Mouse (Mus musculus): ENCODE data around the gene Gpr176. TPM values are rescaled to one million over a fixed set of nuclear protein-coding genes. Genes with fewer than 3 reads are reported as not detected.
"Not testable (repeated sequence)": the region's sequence is repeated elsewhere in the genome, so short reads cannot be mapped to it uniquely, and the experiment has no call there.

Gene Gpr176
- total RNA-seq, 2 experiments from 2014 or later = 0.14 to 0.17 TPM

- intact Hi-C loops (cut with DNase I) = no loop called here
Observed at GRCm38 (mm10) chr2:118303456-118303855, 69.8 kb downstream of the Gpr176 start.

GRCm38 (mm10) chr2:118301656-118302055 lies 71.6 kb downstream of the Gpr176 start:
- DNase-seq = no peak
- intact Hi-C loops (cut with DNase I) = no loop called here

More at GRCm38 (mm10) chr2:118303456-118303855, 69.8 kb downstream of the Gpr176 start:
- no peak for DNase-seq

DNA sequence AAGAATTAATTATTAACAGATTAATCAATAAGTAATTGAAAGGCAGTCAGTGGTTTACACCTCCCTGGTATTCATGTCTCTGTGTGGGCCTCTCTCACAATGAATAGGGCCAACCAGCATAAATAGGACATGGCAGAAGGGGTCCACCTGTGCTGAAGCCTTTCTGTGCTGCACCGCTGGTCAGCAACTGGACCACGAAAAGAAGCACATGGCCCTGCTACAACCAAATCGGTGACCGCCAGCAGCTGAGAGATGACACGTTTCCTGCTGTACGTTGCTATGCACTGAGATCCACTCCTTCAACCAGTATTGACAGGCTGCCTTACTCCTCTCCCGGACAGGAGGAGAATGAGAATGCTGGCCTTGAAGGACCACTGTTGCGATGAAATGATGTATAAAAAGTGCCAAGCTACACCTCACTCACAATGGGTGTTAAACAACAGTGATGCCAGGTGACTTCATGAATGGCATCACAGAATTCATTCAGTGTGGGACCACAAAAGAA lies 72.1 kb downstream of the Gpr176 start:
- intact Hi-C loops (cut with DNase I) = no loop called here
- no peak for DNase-seq

DNA sequence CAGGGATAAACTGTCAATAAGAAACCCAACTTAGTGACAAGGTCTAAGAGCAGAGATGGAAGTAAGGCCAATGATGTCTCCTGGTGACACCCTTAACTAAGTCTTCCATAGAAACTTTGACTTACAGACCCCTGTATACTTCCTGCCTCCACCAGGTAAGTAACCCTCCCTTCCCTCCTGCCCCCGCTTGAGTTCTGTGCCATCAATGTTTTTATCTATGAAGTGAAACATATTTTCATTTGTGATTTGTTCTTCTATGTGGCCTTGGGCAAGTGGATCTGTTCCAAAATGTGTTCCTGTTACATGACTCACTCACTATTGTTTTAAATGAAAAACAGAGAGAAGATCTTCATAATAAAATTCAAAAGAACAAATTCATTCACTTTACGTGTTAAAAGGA lies 73.2 kb downstream of the Gpr176 start:
- no peak for DNase-seq
- intact Hi-C loops (cut with DNase I) = no loop called here

DNA sequence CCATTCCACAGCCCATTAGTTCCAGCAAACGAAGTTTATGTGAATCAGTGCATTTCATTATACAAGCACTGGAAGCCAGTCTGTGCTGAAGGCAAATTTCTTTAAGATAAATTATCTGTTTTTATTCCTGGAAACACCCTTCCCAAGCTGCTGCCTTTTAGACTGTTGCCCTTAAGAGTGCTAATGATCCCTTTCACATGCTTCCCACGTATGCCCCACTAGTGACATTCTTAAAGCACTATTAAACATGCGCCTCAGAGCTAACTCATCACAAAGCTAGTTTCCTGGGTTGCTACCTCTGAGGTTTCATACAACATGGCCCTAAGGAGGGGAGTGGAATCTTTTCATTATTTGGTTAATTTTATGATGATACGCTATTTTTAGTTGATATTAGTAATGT lies 74.6 kb downstream of the Gpr176 start:
- intact Hi-C loops (cut with DNase I) = no loop called here
- DNase-seq = no peak

DNA sequence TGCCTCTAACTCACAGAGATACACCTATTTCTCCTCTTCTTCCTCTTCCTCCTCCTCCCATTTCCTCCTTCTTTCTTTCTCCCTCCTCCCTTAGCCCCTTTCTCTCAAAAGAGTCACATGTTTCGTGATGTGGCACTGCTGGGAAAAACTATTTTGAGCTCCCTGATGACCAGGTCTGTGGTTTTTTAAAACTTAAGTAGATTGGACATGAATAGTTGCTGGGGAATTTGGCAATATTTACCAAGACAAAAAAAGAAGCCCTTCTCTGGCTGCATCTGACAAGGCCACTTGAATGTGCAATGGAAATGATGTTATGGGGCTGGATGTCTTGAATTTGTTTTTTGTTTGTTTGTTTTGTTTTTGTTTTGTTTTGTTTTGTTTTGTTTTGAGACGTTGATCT lies 75.3 kb downstream of the Gpr176 start:
- intact Hi-C loops (cut with DNase I) = no loop called here
- DNase-seq = no peak

GRCm38 (mm10) chr2:118295505-118295904 lies 77.7 kb downstream of the Gpr176 start:
- peak; percentile 11 to 18 for DNase-seq
- intact Hi-C loops (cut with DNase I) = no loop called here

GRCm38 (mm10) chr2:118293583-118293982 lies 79.6 kb downstream of the Gpr176 start:
- no peak for DNase-seq
- intact Hi-C loops (cut with DNase I) = no loop called here

GRCm38 (mm10) chr2:118289066-118289460 lies 84.2 kb downstream of the Gpr176 start:
- DNase-seq; intact Hi-C loops (cut with DNase I): not testable (repeated sequence)

- DNase-seq = no peak
- intact Hi-C loops (cut with DNase I) = no loop called here
Observed at GRCm38 (mm10) chr2:118288326-118289065, 84.7 kb downstream of the Gpr176 start.

GRCm38 (mm10) chr2:118287678-118288077 lies 85.5 kb downstream of the Gpr176 start:
- DNase-seq = no peak
- intact Hi-C loops (cut with DNase I) = no loop called here

DNA sequence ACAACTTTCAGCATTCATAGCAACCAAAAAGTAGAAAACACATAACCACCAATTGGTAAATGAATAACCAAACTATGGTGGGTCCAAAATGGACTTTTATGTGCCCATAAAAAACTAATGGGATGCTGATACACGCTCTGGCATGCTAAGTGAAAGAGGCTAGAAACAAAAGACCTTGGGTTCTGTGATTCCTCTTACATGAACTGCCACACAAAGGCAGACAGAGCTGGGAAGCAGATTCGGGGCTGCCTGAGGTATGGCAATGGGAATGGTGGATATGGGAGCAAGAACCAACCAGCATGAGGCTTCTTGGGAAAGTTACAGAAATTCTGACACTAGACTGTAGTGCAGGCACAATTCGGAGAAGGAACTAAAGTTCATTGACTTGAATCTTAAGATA lies 90.8 kb downstream of the Gpr176 start:
- intact Hi-C loops (cut with DNase I) = no loop called here
- no peak for DNase-seq

DNA sequence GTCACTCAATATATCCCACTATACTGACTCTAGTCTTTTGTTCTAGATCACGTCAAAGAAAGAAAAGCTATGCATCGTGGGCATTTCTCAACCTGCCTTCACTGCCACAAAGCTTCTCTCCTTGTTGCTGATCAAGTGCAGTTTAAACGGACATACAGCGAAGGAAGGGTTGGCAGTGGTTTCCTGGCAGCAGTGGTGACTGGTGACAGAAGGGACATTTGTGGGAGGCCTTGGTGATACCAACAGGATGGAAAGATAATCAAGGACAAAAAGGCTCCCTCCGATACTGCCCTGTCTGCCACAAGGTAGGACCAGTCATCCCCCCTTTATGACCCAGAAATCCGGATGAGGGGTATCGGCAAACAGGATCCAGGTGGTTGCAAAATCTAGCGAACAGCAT lies 95.0 kb downstream of the Gpr176 start:
- no peak for DNase-seq
- intact Hi-C loops (cut with DNase I) = no loop called here

GRCm38 (mm10) chr2:118271606-118272005 lies 101.6 kb downstream of the Gpr176 start:
- intact Hi-C loops (cut with DNase I) = no loop called here

GRCm38 (mm10) chr2:118270213-118270612 lies 103.0 kb downstream of the Gpr176 start:
- no peak for DNase-seq
- intact Hi-C loops (cut with DNase I) = no loop called here

More at GRCm38 (mm10) chr2:118271606-118272005, 101.6 kb downstream of the Gpr176 start:
- no peak for DNase-seq

DNA sequence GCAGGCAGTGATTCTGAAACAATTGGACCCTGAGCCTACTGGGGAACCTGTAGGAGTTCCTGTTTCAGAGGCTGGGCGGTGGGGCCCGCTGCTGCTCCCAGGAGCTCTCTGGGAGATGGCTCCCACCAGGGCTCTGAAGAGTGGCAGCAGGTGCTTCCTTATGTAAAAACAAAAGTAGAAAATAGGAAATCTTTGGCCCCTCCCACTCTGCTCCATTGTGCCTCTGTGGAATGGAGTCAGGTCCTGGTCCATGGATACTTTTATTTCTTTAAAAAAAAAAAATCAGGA lies 109.4 kb downstream of the Gpr176 start:
- intact Hi-C loops (cut with DNase I) = loop anchor here (1.0 to 10.0 kb wide), 5 partner anchors 72 to 431 kb away; partner anchors contain the start of gene Srp14
- DNase-seq = no peak

DNA sequence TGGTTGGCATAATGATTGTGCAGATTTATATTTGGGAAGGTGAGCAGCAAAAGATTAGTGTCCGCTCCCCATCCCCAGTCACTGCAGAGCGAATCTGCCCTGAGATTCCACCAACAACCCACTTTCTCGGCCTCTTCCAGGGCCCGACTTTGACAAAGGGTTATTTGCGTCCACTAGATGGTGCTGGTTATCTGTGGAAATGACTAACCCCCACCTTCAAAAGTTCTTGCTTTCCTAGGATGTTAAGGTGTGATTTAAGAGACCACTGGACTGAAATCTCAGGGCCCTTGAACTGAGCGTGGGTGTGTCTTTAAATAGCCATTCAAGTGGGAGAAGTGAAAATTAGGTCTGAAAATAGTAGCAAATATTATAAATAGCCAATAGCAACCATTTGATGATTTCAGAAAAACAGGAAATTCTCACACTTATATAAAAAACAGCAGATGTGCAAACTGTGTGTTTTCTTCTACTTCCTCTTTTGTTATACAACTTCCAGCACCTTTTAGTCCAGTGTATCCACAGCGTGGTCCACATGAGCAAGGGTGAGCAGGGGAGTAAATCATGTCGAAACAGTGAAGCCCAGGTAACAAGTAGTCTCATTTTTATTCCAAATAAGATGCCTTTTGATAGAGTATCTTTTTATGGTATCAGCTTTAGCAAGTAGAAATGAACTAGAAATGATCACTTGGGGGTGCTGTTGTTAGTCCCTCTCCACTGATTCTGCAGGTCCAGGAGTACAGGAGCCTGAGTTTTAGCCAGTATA lies 109.9 kb downstream of the Gpr176 start:
- DNase-seq = peak; percentile 49 to 53

GRCm38 (mm10) chr2:118262673-118263072 lies 110.5 kb downstream of the Gpr176 start:
- intact Hi-C loops (cut with DNase I) = loop anchor here (1.0 to 10.0 kb wide), 5 partner anchors 74 to 432 kb away; partner anchors contain the start of gene Srp14
- DNase-seq = no peak

More for the DNA sequence above, 109.9 kb downstream of the Gpr176 start:
- intact Hi-C loops (cut with DNase I) = loop anchor here (1.0 to 10.0 kb wide), 5 partner anchors 73 to 431 kb away; partner anchors contain the start of gene Srp14

DNA sequence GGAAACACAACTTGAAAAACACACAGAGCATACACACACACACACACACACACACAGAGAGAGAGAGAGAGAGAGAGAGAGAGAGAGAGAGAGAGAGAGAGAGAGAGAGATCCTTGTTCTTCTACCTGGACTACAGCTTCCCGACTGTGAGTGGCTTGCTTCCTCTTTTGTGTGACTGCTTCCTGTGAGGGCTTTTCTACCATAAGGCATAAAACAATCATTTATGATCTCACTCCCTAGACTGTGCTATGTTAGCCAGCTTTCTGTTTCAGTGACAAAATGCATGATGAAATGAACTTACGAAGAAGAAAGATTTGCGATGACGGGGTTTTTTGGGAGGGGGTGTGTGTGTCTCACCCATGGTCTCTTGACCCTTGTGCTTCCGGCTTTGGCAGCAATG lies 113.5 kb downstream of the Gpr176 start:
- intact Hi-C loops (cut with DNase I) = loop anchor here (5.0 to 10.0 kb wide), 3 partner anchors 218 to 435 kb away; partner anchors contain the start of gene Srp14
- DNase-seq = no peak

DNA sequence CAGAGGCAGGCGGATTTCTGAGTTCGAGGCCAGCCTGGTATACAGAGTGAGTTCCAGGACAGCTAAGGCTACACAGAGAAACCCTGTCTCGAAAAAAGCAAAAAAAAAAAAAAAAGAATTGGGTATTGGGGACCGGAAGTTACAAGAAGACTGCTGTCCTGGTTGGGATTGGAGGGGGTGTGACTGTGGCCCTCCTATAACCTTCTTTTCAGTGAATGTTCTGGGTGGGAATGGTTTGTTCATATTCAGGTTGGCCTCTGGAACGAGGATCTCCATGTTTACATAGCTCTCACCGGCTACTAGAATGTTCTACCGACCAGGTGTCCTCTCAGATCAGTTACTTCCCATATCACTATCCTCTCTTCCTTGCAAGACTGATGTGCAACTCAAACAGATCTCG lies 116.1 kb downstream of the Gpr176 start:
- intact Hi-C loops (cut with DNase I) = no loop called here
- DNase-seq = peak in 1 of 2 experiments; percentile 3

DNA sequence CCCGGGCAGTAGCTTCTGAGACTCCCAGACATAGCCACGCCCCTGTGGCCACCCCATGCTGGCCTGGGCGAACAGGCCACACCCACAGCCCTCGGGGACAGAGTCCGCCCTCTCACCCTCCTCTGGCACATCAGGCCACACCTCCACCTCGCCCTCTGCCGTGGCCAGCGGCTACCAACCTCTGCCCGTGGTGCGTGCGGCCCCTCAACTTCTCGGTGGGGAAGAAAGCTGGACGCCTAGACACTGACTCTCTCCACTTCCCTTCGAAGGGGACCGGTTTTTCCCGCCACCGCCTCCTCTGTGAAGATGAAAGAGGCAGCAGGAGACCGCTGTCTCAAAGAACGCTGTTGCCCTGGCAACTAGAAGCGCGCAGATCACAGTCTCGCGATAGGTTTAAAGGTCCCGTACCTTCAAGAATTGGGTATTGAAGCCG lies 116.6 kb downstream of the Gpr176 start, which contains the start of gene Fsip1:
TSS of gene Fsip1 (minus strand) at position 346 of the 433 bp plus-strand sequence.
- peak; percentile 44 to 61 for DNase-seq
- intact Hi-C loops (cut with DNase I) = no loop called here

Measured in heart, postnatal 36 days (tissue).